Mouse (Mus musculus) lung, embryonic 16.5 days (tissue): ENCODE results near the gene Syngap1. TPM values are rescaled to one million over a fixed set of nuclear protein-coding genes. Genes with fewer than 3 reads are reported as not detected.

Source experiments
- ATAC-seq: fragments of 200-750 bp; cut with Nextera tagmentation; 2 replicates; pipeline ENCODE4 v1.8.0; 2017; ENCODE audit warnings: low read depth, mild to moderate bottlenecking, moderate library complexity
- H3K27ac ChIP-seq: fragments of 300-500 bp; sonication (generic); 2 replicates; pipeline ENCODE4 v1.5.1; 2014; ENCODE audit warnings: mild to moderate bottlenecking, control low read depth, low read length
- H3K27me3 ChIP-seq: fragments of 300-500 bp; sonication (generic); 2 replicates; pipeline ENCODE4 v1.6.1; 2014; ENCODE audit warnings: low read depth, low read length, mixed read lengths; ENCODE audit not compliant: control insufficient read depth, insufficient read depth
- H3K36me3 ChIP-seq: fragments of 300-500 bp; sonication (generic); 2 replicates; pipeline ENCODE4 v1.6.1; 2014; ENCODE audit warnings: low read length; ENCODE audit not compliant: control insufficient read depth, insufficient read depth
- H3K4me1 ChIP-seq: fragments of 300-500 bp; sonication (generic); replicated peaks from 2 replicates; pipeline ENCODE4 v1.6.1; 2014; ENCODE audit warnings: low read length, mixed read lengths; ENCODE audit not compliant: control insufficient read depth, insufficient read depth
- H3K4me2 ChIP-seq: fragments of 300-500 bp; sonication (generic); 2 replicates; pipeline ENCODE4 v1.6.1; 2014; ENCODE audit warnings: low read depth, low read length, control low read depth
- H3K4me3 ChIP-seq: fragments of 300-500 bp; sonication (generic); 2 replicates; pipeline ENCODE4 v1.5.1; 2014; ENCODE audit warnings: mild to moderate bottlenecking, low read length, control low read depth
- H3K9ac ChIP-seq: fragments of 300-500 bp; sonication (generic); 2 replicates; pipeline ENCODE4 v1.6.1; 2014; ENCODE audit warnings: low read length, control low read depth
- H3K9me3 ChIP-seq: fragments of 300-500 bp; sonication (generic); 2 replicates; pipeline ENCODE4 v1.6.1; 2016; ENCODE audit warnings: low read length; ENCODE audit not compliant: control insufficient read depth
- WGBS: fragments of 180-500 bp; shearing (Covaris S2); extraction: QIAGEN DNeasy Blood & Tissue Kit; methylation state at CpG from one replicate; pipeline ENCODE4 v1.1.7; 2014; 5-methylcytosine and 5-hydroxymethylcytosine counted together
- polyA plus RNA-seq: library from polyadenylated mRNA; unstranded; fragments of >200 nt; fragmentation: Nextera tagmentation; extraction: Ambion mirVana; gene quantifications from 2 replicates; pipeline ENCODE4 v1.2.1, GENCODE M21; 2015

Syngap1 gene
- polyA plus RNA-seq, 1 experiment from 2014 or later: 0.90 TPM

DNA sequence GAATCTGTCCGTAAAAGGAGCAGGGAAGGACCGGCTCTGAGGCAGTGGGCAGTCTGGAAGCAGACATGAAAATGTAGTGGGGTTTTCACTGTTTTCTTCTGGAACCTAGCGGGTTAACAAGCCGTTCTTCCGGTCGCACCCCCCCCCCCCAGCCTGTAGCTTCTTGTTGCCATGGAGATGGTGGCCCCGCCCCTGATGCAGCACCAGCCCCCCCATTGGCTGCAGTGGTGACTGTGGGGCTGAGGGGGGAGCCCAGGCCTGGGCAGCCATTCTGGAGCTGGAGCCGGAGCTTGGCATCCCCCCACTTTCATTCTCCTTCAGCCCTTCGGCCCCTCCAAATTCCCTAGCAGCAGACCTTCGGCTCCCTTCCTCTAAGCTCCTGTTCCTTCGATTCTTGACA, 10.4 kb downstream of the Syngap1 start:
- peak overlapping the region; percentile 53 for H3K9ac ChIP-seq
- H3K4me1 ChIP-seq: peaks cover 47% of the 10 kb centered on the region
- H3K36me3 ChIP-seq: no peaks in the 10 kb centered on the region
- H3K27me3 ChIP-seq: no peaks in the 10 kb centered on the region; the same call in 1 of the 2 replicates
- H3K4me3 ChIP-seq: peak overlapping the region; percentile 45
- no peaks in the 10 kb centered on the region for H3K9me3 ChIP-seq
- WGBS: under 1% methylated on average over 11 of the region's 11 CpGs
- H3K27ac ChIP-seq: no peak overlapping the region
- peak overlapping the region; percentile 59 for H3K4me2 ChIP-seq
- ATAC-seq: peak; percentile 59

DNA sequence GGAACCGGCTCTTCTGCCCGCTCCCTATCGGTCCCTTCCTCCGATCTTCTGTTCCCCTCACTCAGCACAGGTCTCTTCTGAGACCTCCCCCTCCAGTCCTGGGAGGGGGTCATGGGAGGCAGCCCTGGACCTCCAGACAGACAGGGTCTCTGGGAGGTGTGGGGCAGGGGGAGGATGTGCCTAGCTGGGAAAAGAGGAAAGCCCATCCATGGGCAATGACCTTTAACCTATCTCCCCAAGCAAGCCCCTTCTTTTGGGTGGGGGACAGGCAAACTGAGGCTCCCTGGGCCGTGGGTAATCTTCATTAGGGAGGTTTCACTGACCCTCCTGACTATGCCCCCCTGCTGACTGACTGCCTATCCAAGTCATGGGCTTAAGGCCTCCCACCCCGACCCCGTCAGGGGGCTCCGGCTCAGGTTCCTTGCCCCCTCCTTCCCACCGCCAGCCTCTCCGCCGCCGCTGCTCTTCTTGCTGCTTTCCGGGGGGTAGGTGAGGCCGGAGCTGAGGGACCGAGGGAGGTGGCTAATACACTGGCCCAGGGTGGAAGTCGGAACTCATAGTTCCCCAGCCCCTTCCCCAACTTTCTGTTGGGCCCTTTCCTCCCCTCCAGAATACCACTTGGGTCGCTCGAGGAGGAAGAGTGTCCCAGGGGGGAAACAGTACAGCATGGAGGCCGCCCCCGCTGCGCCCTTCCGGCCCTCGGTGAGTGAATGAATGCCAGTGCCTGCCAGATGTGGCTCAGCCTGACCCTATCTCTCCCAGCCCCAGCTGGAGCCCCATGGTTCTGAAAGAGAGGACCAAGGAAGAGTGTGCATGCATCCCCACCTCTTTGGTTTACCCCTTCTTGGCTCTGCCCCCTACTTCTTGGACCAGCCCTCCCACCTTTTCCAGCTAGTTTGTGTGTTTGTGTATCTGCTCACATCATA, 11.2 kb downstream of the Syngap1 start:
- Histone ChIP-seq H3K27ac (no peak overlapping the region), H3K9ac (peak overlapping the region; percentile 53), H3K4me2 (peak overlapping the region; percentile 59), H3K4me3 (peak overlapping the region; percentile 45), H3K36me3 (0 out of 2 replicates have a peak, but pooled peaks cover 2% of the 10 kb centered on the region), H3K9me3 (no peaks in the 10 kb centered on the region), H3K27me3 (no peaks in the 10 kb centered on the region; the same call in 1 of the 2 replicates), H3K4me1 (peaks cover 47% of the 10 kb centered on the region)
- 15% methylated on average over 23 of the region's 23 CpGs for WGBS
- no peak for ATAC-seq

DNA sequence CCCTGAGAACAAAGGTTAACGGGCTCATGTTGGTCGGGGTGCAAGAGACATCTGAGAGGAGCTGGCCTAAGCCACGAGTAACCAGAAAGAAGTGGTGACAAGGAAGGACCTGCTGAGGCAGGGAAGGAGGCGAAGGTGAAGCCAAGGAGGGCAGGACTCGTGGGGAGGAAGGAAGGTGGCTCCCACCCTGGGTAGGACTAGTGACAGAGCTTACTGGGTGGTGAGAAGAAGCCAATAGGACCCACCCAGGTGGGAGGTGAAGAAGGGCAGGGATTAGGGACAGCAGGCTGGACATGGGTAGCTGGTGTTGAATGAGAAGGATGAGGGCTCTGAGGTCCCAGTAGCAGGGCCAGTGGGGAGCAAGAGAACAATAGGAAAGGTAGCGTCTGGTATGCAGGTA, 12.1 kb downstream of the Syngap1 start:
- Histone ChIP-seq H3K9ac (no peak overlapping the region), H3K36me3 (peaks cover 7% of the 10 kb centered on the region; the same call in 1 of the 2 replicates), H3K27ac (no peak overlapping the region)

DNA sequence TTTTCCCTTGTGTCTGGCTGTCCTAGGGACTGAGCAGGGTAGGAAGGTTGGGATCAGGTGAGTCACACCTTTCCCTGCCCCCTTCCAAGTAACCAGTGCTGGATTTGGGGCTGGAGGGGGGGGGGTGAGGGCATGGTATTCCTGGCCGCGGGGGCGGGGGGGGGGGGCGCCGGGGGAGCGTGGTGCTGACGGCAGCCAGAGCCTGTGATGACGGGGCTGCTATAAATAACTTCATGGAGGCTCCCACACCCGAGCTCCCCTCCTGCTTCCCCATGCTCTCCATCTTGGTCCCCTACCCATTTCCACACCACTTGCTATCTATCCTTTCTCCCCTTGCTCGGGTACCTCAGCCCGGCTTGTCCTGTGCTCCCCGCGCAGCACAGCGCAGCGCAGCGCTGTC, 12.7 kb downstream of the Syngap1 start:
- no peaks in the 10 kb centered on the region; the same call in 1 of the 2 replicates for H3K27me3 ChIP-seq
- WGBS: 31% methylated on average over 9 of the region's 16 CpGs
- ATAC-seq: no peak
- H3K27ac ChIP-seq: no peak overlapping the region; the same call in 1 of the 2 replicates
- no peak overlapping the region for H3K9ac ChIP-seq
- H3K4me1 ChIP-seq: peaks cover 42% of the 10 kb centered on the region
- H3K9me3 ChIP-seq: no peaks in the 10 kb centered on the region
- peak overlapping the region; percentile 30 for H3K4me2 ChIP-seq
- H3K36me3 ChIP-seq: peaks cover 7% of the 10 kb centered on the region; the same call in 1 of the 2 replicates
- H3K4me3 ChIP-seq: no peak overlapping the region

More for the DNA sequence above, 12.1 kb downstream of the Syngap1 start:
- ATAC-seq: no peak
- Histone ChIP-seq H3K4me1 (peaks cover 42% of the 10 kb centered on the region), H3K4me2 (no peak overlapping the region), H3K4me3 (no peak overlapping the region), H3K9me3 (no peaks in the 10 kb centered on the region), H3K27me3 (no peaks in the 10 kb centered on the region; the same call in 1 of the 2 replicates)
- WGBS: 37% methylated on average over 6 of the region's 6 CpGs

DNA sequence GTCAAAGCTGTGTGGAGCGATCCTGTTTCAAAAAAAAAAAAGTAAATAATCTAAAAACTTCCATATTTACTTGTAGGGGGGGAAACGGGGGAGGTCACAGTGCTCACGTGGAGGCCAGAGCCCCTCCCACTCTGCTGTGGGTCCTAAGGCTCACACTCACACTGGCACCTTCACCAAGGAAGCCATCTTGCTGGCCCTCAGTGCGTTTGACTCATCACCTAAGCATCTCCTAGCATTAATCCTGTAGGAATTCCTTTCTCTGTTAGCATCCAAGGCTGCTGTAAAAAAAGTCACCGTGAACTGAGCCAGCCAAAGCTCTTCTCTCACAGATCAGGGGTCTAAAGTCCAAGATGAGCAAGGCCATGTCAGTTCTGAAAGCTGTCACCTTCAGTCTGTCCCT, 15.3 kb downstream of the Syngap1 start:
- H3K4me1 ChIP-seq: peaks cover 25% of the 10 kb centered on the region
- WGBS: 67% methylated on average over 5 of the region's 5 CpGs
- no peak overlapping the region for H3K4me2 ChIP-seq
- no peaks in the 10 kb centered on the region; the same call in 1 of the 2 replicates for H3K27me3 ChIP-seq
- H3K4me3 ChIP-seq: no peak overlapping the region
- H3K9me3 ChIP-seq: no peaks in the 10 kb centered on the region
- no peak overlapping the region for H3K9ac ChIP-seq
- no peak for ATAC-seq
- H3K27ac ChIP-seq: no peak overlapping the region
- peaks cover 10% of the 10 kb centered on the region for H3K36me3 ChIP-seq

DNA sequence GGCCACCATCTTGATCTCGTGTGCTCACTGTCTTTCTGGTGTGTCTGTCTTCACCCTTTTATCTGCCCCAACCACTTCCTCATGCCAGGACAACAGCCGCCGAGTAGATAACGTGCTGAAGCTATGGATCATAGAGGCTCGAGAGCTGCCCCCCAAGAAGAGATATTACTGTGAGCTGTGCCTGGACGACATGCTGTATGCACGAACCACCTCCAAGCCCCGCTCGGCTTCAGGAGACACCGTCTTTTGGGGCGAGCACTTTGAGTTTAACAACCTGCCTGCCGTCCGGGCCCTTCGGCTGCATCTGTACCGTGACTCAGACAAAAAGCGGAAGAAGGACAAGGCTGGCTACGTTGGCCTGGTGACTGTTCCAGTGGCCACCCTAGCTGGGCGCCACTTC, 15.8 kb downstream of the Syngap1 start:
- ATAC-seq: no peak
- Histone ChIP-seq H3K4me2 (no peak overlapping the region), H3K27ac (no peak overlapping the region), H3K4me1 (peaks cover 19% of the 10 kb centered on the region), H3K4me3 (no peak overlapping the region), H3K9me3 (no peaks in the 10 kb centered on the region), H3K9ac (no peak overlapping the region), H3K27me3 (no peaks in the 10 kb centered on the region; the same call in 1 of the 2 replicates), H3K36me3 (peaks cover 16% of the 10 kb centered on the region)
- WGBS: 83% methylated on average over 18 of the region's 18 CpGs

DNA sequence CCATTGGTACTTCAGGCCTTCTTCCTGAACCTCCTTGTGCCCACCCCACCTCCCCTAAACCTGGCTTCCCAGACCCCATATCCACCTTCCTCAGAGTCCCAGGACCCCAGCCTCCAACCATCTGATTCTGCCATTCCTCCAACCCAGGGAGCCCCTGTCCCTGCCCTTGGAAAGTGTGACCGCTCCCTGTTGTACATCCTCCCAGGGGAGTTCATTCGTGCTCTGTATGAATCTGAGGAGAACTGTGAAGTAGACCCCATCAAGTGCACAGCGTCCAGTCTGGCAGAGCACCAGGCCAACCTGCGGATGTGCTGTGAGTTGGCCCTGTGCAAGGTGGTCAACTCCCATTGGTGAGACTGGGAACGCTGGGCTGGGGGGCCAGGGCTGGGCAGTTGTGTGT, 16.8 kb downstream of the Syngap1 start:
- no peak overlapping the region for H3K27ac ChIP-seq
- H3K4me3 ChIP-seq: no peak overlapping the region
- H3K36me3 ChIP-seq: peaks cover 19% of the 10 kb centered on the region
- H3K9ac ChIP-seq: no peak overlapping the region
- no peaks in the 10 kb centered on the region; the same call in 1 of the 2 replicates for H3K27me3 ChIP-seq
- H3K4me2 ChIP-seq: no peak overlapping the region
- peaks cover 10% of the 10 kb centered on the region for H3K4me1 ChIP-seq
- no peaks in the 10 kb centered on the region for H3K9me3 ChIP-seq
- WGBS: 92% methylated on average over 5 of the region's 5 CpGs
- no peak for ATAC-seq

DNA sequence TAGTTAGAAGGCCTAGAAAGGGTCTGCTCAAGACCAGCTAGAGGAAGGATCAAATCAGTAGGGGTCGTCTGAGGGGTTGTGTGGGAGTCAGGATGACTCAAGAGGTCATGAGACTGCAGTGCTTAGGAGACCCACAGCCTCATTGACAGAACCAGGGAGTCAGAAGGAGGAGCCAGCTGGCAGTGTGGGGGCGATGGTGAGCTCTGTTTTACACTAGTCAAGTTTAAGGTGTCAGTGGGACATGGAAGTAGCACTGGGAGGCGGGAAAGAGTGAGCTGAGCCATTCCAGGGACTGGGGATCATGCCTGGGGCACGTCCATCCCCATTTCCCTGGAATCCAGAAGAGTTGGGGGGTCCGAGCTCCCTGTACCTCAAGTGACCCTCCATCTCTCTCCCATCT, 17.8 kb downstream of the Syngap1 start:
- Histone ChIP-seq H3K36me3 (peaks cover 22% of the 10 kb centered on the region), H3K4me3 (no peak overlapping the region), H3K4me1 (peaks cover 2% of the 10 kb centered on the region; the same call in 1 of the 2 replicates), H3K9me3 (no peaks in the 10 kb centered on the region), H3K4me2 (no peak overlapping the region), H3K27me3 (no peaks in the 10 kb centered on the region), H3K9ac (no peak overlapping the region), H3K27ac (no peak overlapping the region)
- 49% methylated on average over 5 of the region's 5 CpGs for WGBS
- no peak for ATAC-seq

DNA sequence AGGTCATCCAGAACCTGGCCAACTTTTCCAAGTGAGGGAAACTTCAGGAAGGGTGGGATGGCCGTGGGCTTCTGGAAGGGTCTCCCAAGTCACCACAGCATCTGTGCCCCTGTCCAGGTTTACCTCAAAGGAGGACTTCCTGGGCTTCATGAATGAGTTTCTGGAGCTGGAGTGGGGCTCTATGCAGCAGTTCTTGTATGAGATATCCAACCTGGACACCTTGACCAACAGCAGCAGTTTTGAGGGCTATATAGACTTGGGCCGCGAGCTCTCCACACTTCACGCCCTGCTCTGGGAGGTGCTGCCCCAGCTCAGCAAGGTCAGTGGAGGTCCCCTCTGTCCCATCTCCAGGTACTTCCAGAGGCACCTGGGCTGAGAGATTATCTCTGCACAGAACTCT, 18.8 kb downstream of the Syngap1 start:
- Histone ChIP-seq H3K36me3 (peaks cover 28% of the 10 kb centered on the region), H3K27me3 (no peaks in the 10 kb centered on the region), H3K4me2 (no peak overlapping the region), H3K4me3 (no peak overlapping the region), H3K4me1 (no peaks in the 10 kb centered on the region), H3K9me3 (no peaks in the 10 kb centered on the region), H3K27ac (no peak overlapping the region), H3K9ac (no peak overlapping the region)
- ATAC-seq: no peak
- WGBS: 91% methylated on average over 4 of the region's 4 CpGs
